Mouse (Mus musculus): ENCODE results near the gene Gm3015. TPM values are rescaled to one million over a fixed set of nuclear protein-coding genes. Genes with fewer than 3 reads are reported as not detected.

Gm3015 gene
- not detected in 2 replicates for polyA plus RNA-seq (2015; fragmentation: Nextera tagmentation; extraction: Ambion mirVana)

GRCm38 (mm10) chr14:42768721-42769120, at the start of gene Gm3015:
Gene Gm3015 (minus strand): TSS chr14:42768821.

GRCm38 (mm10) chr14:42797887-42798286, 29.3 kb upstream of the Gm3015 start, which contains the start of gene Gm10377:
Gene Gm10377 (minus strand): TSS chr14:42797987.

Other genes starting within 250 kb of the Gm3015 start
- not detected in 2 replicates for gene Gm8024, start 244.5 kb downstream of the Gm3015 start, polyA plus RNA-seq (2015; fragmentation: Nextera tagmentation; extraction: Ambion mirVana)
- gene Gm17124, start 168.9 kb downstream of the Gm3015 start, polyA plus RNA-seq (2015; fragmentation: Nextera tagmentation; extraction: Ambion mirVana): not detected in 2 replicates
- gene Gm3633, start 126.9 kb downstream of the Gm3015 start, polyA plus RNA-seq (2015; fragmentation: Nextera tagmentation; extraction: Ambion mirVana): not detected in 2 replicates
- not detected in 2 replicates for gene Gm10378, start 112.9 kb downstream of the Gm3015 start, polyA plus RNA-seq (2015; fragmentation: Nextera tagmentation; extraction: Ambion mirVana)
- not detected in 2 replicates for gene Gm10377, start 29.2 kb upstream of the Gm3015 start, polyA plus RNA-seq (2015; fragmentation: Nextera tagmentation; extraction: Ambion mirVana)
- gene Gm21977, start 84.7 kb upstream of the Gm3015 start, polyA plus RNA-seq (2015; fragmentation: Nextera tagmentation; extraction: Ambion mirVana): not detected in 2 replicates
- gene Gm8082, start 224.8 kb upstream of the Gm3015 start, polyA plus RNA-seq (2015; fragmentation: Nextera tagmentation; extraction: Ambion mirVana): not detected in 2 replicates
- gene Gm10376, start 246.8 kb upstream of the Gm3015 start, polyA plus RNA-seq (2015; fragmentation: Nextera tagmentation; extraction: Ambion mirVana): not detected in 2 replicates